Mouse (Mus musculus) forebrain, embryonic 14.5 days (tissue): ENCODE data around the gene Rarg. TPM values are rescaled to one million over a fixed set of nuclear protein-coding genes. Genes with fewer than 3 reads are reported as not detected.
"Not testable (repeated sequence)": the region's sequence is repeated elsewhere in the genome, so short reads cannot be mapped to it uniquely, and the experiment has no call there.

Source experiments
- ATAC-seq: fragments of 200-750 bp; cut with Nextera tagmentation; 2 replicates; pipeline ENCODE4 v1.8.0; 2017; ENCODE audit warnings: mild to moderate bottlenecking, moderate library complexity
- DNase-seq: peaks from one replicate; pipeline ENCODE4 v3.0.0-alpha.2; 2015; ENCODE audit warnings: low spot score
- H3K27ac ChIP-seq: fragments of 300-500 bp; sonication (generic); 2 replicates; pipeline ENCODE4 v1.5.1; 2014; ENCODE audit warnings: low read depth, mild to moderate bottlenecking, control low read depth, low read length, moderate library complexity
- H3K27me3 ChIP-seq: fragments of 300-500 bp; sonication (generic); replicated peaks from 2 replicates; pipeline ENCODE4 v1.6.1; 2014; ENCODE audit warnings: low read length, control low read depth, mixed read lengths; ENCODE audit not compliant: control insufficient read depth, insufficient read depth
- H3K36me3 ChIP-seq: fragments of 300-500 bp; sonication (generic); 2 replicates; pipeline ENCODE4 v1.6.1; 2014; ENCODE audit warnings: low read length, control low read depth; ENCODE audit not compliant: control insufficient read depth, insufficient read depth
- H3K4me1 ChIP-seq: fragments of 300-500 bp; sonication (generic); 2 replicates; pipeline ENCODE4 v1.6.1; 2014; ENCODE audit warnings: antibody characterized with exemption, low read length, control low read depth; ENCODE audit not compliant: control insufficient read depth, insufficient read depth
- H3K4me2 ChIP-seq: fragments of 300-500 bp; sonication (generic); 2 replicates; pipeline ENCODE4 v1.6.1; 2014; ENCODE audit warnings: mild to moderate bottlenecking, control low read depth, low read length
- H3K4me3 ChIP-seq: fragments of 300-500 bp; sonication (generic); 2 replicates; pipeline ENCODE4 v1.5.1; 2014; ENCODE audit warnings: low read depth, low read length, control low read depth
- H3K9ac ChIP-seq: fragments of 300-500 bp; sonication (generic); 2 replicates; pipeline ENCODE4 v1.6.1; 2014; ENCODE audit warnings: mild to moderate bottlenecking, low read length, control low read depth, moderate library complexity
- H3K9me3 ChIP-seq: fragments of 300-500 bp; sonication (generic); replicated peaks from 2 replicates; pipeline ENCODE4 v1.6.1; 2016; ENCODE audit warnings: low read length, control low read depth, mixed read lengths; ENCODE audit not compliant: control insufficient read depth
- WGBS: fragments of 180-500 bp; shearing (Covaris S2); extraction: QIAGEN DNeasy Blood & Tissue Kit; methylation state at CpG from one replicate; pipeline ENCODE4 v1.1.7; 2014; 5-methylcytosine and 5-hydroxymethylcytosine counted together
- polyA plus RNA-seq: library from polyadenylated mRNA; unstranded; fragments of >200 nt; fragmentation: Nextera tagmentation; extraction: Ambion mirVana; gene quantifications from 2 replicates; pipeline ENCODE4 v1.2.1, GENCODE M21; 2014

Rarg gene
- polyA plus RNA-seq, 1 experiment from 2014 or later, result 4.0 TPM

DNA sequence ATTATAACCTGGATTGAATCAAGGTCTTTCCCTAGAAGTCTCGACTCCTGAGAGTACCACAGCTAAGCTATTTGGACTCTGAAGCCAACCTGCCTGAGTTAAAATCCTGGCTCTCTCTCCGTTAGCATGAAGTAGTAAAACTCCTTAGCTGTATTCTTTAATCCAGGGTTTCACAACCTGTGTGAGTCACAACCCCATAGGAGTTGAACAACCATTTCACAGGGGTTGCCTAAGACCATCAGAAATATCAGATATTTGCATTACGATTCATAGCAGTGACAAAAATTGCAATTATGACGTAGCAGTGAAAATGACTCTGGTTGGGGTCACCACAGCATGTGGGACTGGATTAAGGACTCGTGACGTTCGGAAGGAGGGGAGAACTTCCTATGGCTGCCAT lies 24.6 kb downstream of the Rarg start:
- H3K9me3 ChIP-seq, result no peaks in the 10 kb centered on the region
- H3K27me3 ChIP-seq, result no peaks in the 10 kb centered on the region
- no peak overlapping the region for H3K4me3 ChIP-seq
- no peaks in the 10 kb centered on the region for H3K4me1 ChIP-seq
- ATAC-seq, result no peak
- H3K9ac ChIP-seq, result no peak overlapping the region
- no peak for DNase-seq
- WGBS, result 81% methylated on average over 7 of the region's 7 CpGs
- H3K4me2 ChIP-seq, result no peak overlapping the region
- H3K27ac ChIP-seq, result no peak overlapping the region
- H3K36me3 ChIP-seq, result no peaks in the 10 kb centered on the region

DNA sequence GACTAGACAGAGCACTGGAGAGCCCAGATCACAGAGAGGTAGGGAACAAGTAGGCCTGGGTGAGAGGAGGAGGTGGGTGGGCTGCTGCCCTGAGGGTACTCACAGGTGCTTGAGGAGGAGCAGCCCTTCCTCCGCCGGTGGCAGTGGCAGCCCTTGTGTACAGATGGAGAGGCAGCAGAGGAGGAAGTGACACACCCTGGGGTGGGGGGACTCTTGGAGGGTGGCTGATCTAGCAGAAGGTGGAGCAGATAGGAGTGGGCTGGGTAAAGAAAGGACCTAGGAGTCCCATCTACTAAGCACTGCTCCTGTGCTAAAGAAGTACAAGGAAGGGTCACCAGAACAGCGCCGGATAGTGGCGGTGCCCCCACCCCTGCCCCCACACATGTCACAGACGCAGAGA lies 25.6 kb downstream of the Rarg start, which contains the start of gene Itgb7:
TSS of gene Itgb7 (minus strand) at position 197 of the 400 bp plus-strand sequence.
- Histone ChIP-seq H3K4me2 (no peak within 1 kb of the TSS), H3K4me1 (no peaks in the 10 kb centered on the region), H3K36me3 (no peaks in the 10 kb centered on the region), H3K9me3 (no peaks in the 10 kb centered on the region), H3K9ac (no peak within 1 kb of the TSS), H3K27me3 (no peaks in the 10 kb centered on the region), H3K27ac (no peak within 1 kb of the TSS), H3K4me3 (no peak within 1 kb of the TSS)
- DNase-seq, result no peak
- no peak for ATAC-seq
- WGBS, result 46% methylated on average over 6 of the region's 6 CpGs

DNA sequence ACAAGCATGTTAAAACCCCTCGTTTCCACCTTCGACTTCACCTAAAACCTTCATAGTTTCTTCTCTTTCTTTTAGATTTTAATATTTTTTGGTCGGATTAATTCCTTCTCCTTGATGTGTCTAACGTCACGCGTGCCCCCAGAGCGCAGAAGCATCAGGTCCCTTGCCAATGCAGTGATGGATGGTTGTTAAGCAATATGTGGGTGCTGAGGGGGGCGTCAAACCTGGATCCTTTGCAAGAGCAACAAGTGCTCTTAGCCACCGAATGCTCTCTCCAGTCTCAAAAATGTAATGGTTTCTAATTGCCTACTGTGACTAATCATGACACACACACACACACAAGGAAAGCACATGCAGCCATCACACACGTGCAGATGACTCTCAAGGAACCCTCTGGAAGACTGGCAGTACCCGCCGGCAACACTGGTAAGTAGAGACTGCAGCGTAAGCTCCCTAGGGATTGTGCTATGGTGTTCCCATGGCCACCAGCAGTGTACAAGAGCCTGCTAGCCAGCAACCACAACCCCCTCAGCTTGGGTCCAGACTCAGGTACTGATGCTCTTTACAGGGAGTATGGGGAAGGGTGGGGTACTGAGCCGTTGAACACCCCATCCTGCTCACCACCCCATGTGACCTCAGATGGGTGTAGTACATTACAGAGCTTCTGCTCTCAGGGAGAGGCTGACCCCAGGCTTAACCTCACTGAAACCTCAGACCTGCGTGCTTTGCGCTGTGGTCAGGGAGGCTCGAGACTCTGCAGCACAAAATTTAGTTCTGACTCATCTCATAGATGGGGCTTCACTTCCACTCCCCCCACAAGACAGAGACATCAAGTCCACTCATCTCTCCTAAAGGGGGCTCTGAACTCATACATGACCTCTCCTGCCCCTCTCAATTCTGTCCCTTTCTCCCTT lies 26.7 kb downstream of the Rarg start:
- Histone ChIP-seq H3K4me2 (no peak overlapping the region), H3K4me3 (no peak overlapping the region), H3K9me3 (no peaks in the 10 kb centered on the region), H3K9ac (no peak overlapping the region), H3K4me1 (no peaks in the 10 kb centered on the region), H3K27ac (no peak overlapping the region), H3K27me3 (no peaks in the 10 kb centered on the region), H3K36me3 (no peaks in the 10 kb centered on the region)
- ATAC-seq (no peak), DNase-seq (no peak)
- 81% methylated on average over 17 of the region's 17 CpGs for WGBS

DNA sequence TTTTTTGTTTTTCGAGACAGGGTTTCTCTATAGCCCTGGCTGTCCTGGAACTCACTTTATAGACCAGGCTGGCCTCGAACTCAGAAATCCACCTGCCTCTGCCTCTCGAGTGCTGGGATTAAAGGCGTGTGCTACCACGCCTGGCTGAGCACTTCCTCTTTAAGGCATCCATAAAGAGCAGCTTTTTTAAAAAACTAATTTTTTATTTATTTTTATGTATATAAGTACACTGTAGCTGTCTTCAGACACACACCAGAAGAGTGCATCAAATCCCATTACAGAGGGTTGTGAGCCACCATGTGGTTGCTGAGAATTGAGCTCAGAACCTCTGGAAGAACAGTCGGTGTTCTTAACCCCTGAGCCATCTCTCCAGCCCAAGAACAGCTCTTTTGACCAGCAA lies 31.7 kb downstream of the Rarg start:
- 72% methylated on average over 6 of the region's 6 CpGs for WGBS
- ATAC-seq, H3K36me3 ChIP-seq, H3K4me1 ChIP-seq, H3K27me3 ChIP-seq, H3K4me3 ChIP-seq, H3K9ac ChIP-seq, DNase-seq, H3K27ac ChIP-seq, H3K4me2 ChIP-seq, H3K9me3 ChIP-seq: not testable (repeated sequence)

GRCm38 (mm10) chr15:102224992-102225617 lies 32.2 kb downstream of the Rarg start:
- H3K9ac ChIP-seq, result peak overlapping the region; percentile 58
- H3K27me3 ChIP-seq, result 0 out of 2 replicates have a peak, but pooled peaks cover 9% of the 10 kb centered on the region
- H3K27ac ChIP-seq, result no peak overlapping the region
- no peaks in the 10 kb centered on the region for H3K36me3 ChIP-seq
- DNase-seq (no peak), ATAC-seq (no peak)
- H3K4me3 ChIP-seq, result peak overlapping the region; percentile 33
- H3K4me1 ChIP-seq, result peaks cover 4% of the 10 kb centered on the region; the same call in 1 of the 2 replicates
- no peaks in the 10 kb centered on the region for H3K9me3 ChIP-seq
- 19% methylated on average over 21 of the region's 21 CpGs for WGBS
- H3K4me2 ChIP-seq, result peak overlapping the region; percentile 86

DNA sequence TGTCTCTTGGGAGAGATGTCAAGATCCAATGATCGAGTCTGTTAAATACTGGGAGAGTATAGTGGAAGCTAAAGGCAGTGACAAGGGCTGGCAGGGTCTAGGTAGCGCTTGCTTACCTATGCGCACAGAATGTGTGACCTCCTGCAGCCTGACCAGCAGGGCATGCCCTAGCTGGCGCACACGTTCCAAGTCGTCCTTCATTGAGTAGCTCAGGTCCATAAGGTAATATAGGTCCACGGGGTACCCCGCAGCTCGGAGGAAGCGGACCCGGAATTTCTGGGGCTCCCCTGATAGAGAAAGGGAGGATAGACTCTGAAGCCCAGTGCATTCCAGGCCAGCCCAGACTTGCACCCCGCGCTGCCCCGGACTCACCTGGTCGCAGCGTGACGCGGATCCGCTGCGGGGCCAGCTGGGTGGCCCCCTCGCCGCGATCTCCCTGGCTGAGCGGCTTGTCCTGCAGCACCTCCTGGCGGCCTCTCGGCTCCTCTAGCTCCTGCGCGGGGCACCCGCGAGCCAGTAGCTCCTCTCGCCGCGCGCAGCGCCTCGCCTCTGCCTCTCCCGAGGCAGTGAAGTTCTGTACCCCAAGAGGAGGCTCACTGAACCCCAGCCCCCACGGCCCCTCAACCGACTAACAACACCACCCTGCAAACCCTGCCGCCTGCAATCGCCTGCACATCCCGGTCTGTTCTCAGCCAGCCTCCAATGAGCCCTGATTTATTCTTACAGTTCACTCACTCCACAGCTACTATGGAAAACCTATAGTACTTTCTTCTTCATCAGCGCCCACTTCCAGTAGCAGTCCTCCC lies 32.9 kb downstream of the Rarg start:
- DNase-seq, result peak; percentile 79
- 3% methylated on average over 41 of the region's 43 CpGs for WGBS
- Histone ChIP-seq H3K4me3 (peak overlapping the region; percentile 33), H3K27me3 (0 out of 2 replicates have a peak, but pooled peaks cover 9% of the 10 kb centered on the region), H3K4me2 (peak overlapping the region; percentile 86), H3K36me3 (no peaks in the 10 kb centered on the region), H3K9me3 (no peaks in the 10 kb centered on the region), H3K9ac (peak overlapping the region; percentile 58), H3K27ac (no peak overlapping the region), H3K4me1 (peaks cover 4% of the 10 kb centered on the region; the same call in 1 of the 2 replicates)
- peak; percentile 89 for ATAC-seq

- no peak overlapping the region for H3K9ac ChIP-seq
- peaks cover 4% of the 10 kb centered on the region; the same call in 1 of the 2 replicates for H3K4me1 ChIP-seq
- H3K27ac ChIP-seq, result no peak overlapping the region
- no peak overlapping the region for H3K4me3 ChIP-seq
- ATAC-seq (no peak), DNase-seq (peak; percentile 53)
- WGBS, result 54% methylated on average over 10 of the region's 10 CpGs
- H3K4me2 ChIP-seq, result no peak overlapping the region
- 0 out of 2 replicates have a peak, but pooled peaks cover 9% of the 10 kb centered on the region for H3K27me3 ChIP-seq
- H3K9me3 ChIP-seq, result no peaks in the 10 kb centered on the region
- H3K36me3 ChIP-seq, result peaks cover 6% of the 10 kb centered on the region
Observed at GRCm38 (mm10) chr15:102222386-102222785, 34.9 kb downstream of the Rarg start.

- Histone ChIP-seq H3K9me3 (no peaks in the 10 kb centered on the region), H3K4me3 (no peak overlapping the region), H3K27ac (no peak overlapping the region), H3K36me3 (peaks cover 56% of the 10 kb centered on the region), H3K4me2 (no peak overlapping the region), H3K4me1 (no peaks in the 10 kb centered on the region), H3K9ac (no peak overlapping the region), H3K27me3 (no peaks in the 10 kb centered on the region)
- ATAC-seq (no peak), DNase-seq (no peak)
- WGBS, result 92% methylated on average over 7 of the region's 7 CpGs
Observed at GRCm38 (mm10) chr15:102217325-102217724, 40.0 kb downstream of the Rarg start.
